Mouse (Mus musculus): ENCODE data around the gene Paxip1.

GRCm38 (mm10) chr5:27739216-27739615, 52.3 kb downstream of the Paxip1 start:
- TF ChIP-seq POLR2A (IDR thresholded peaks at IDR 0.05; ENCODE audit: extremely low read depth, insufficient read depth, low read length) (no peak), CTCF (IDR thresholded peaks at IDR 0.05; ENCODE audit: extremely low read depth, insufficient read depth, low read length) (no peak)
